Mouse (Mus musculus) thymus, adult 2 months (tissue): ENCODE data around the gene Senp7.

Source experiments
- CTCF ChIP-seq: fragments of 200-500 bp; IDR thresholded peaks from 2 replicates; pipeline ENCODE4 v1.5.1; 2012; ENCODE audit warnings: mild to moderate bottlenecking, control low read depth, low read length, moderate library complexity, borderline replicate concordance; ENCODE audit not compliant: control insufficient read depth, poor library complexity, insufficient read depth; ENCODE audit errors: extremely low read depth
- POLR2A ChIP-seq: fragments of 200-500 bp; IDR thresholded peaks from 2 replicates; pipeline ENCODE4 v1.6.1; 2012; ENCODE audit warnings: mild to moderate bottlenecking, low read length, control low read depth, moderate library complexity; ENCODE audit not compliant: control insufficient read depth, poor library complexity, insufficient read depth; ENCODE audit errors: extremely low read depth

- no peak for TF ChIP-seq POLR2A
- no peak for TF ChIP-seq CTCF
Observed at GRCm38 (mm10) chr16:56068523-56069070, 20.5 kb downstream of the Senp7 start.
